Mouse (Mus musculus) stomach, postnatal 0 days (tissue): ENCODE measurements around the gene Parp2.

ENCODE experiments used
- CTCF ChIP-seq: IDR thresholded peaks from 2 replicates; pipeline ENCODE4 v1.5.1; 2016; ENCODE audit warnings: antibody characterized with exemption, low read depth, mild to moderate bottlenecking, moderate library complexity
- EP300 ChIP-seq: optimal IDR thresholded peaks from 2 replicates; pipeline ENCODE3; 2016; ENCODE audit warnings: antibody characterized with exemption

GRCm38 (mm10) chr14:50795965-50796364 is 11.7 kb upstream of the Parp2 start:
- no peak for TF ChIP-seq CTCF
- no peak for TF ChIP-seq EP300
